In the genomic region with DNA sequence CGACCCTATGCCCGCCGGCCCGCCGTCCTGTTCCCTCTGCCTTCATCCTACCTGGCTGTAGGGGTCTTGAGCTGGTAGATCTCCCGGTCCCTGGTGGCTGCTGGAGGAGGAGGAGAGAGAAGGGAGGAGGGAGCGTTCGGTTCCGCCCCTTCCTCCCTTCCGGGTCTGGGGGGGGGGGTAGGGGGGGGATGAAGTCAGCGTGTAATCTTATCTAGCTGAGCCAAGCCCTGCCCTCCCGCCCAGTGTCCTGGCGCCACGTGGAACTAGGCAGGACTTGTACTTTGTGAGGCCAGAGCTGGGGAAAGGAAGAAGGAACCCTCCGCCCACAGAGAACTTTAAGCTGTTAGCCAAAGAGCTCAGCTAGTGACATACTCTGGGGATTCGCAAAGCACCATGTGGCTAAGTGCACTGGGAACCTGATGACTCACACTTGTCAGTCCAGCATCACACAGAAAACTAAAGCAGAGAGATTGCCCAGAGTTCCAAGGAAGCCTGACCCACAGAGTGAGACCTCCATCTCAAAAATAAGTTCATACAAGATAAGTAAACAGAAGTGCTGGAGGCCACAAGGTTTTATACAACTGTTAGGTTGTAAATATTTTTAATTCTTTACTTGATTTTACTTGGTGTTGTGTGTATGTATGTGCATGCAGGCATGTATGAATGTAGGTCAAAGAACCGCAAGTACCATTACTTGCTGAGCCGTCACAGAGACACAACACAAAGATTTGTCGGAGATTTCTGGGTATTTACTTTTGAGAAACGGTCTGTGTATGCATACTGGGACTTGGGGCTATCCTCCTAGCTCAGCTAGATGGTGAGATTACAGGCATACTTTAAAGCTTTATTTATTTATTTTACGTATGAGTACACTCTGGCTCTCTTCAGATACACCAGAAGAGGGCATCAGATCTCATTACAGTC, we compare ENCODE assay signal across 8 mouse cellular contexts. TPM values are rescaled to one million over a fixed set of nuclear protein-coding genes. Genes with fewer than 3 reads are reported as not detected.
DNase-seq lines count a peak whose midpoint lies in the region; ATAC-seq and TF ChIP-seq lines count a peak whose summit lies in the region.

A gene (minus strand): TSS at position 144 of the 924 bp plus-strand sequence.

- intact Hi-C loops in heart, postnatal 25 days (cut with DNase I): loop anchor here (2.0 kb wide), 1 partner anchor 16 kb away; a partner anchor contains a TSS

- peak in 1 of 3 experiments; percentile 53; a peak in 3 of 6 replicates for TF ChIP-seq CTCF in MEL (IDR thresholded peaks at IDR 0.05 in 2 of 3, conservative IDR thresholded peaks at IDR 0.05 in 1 of 3; ENCODE audit: control insufficient read depth in 1 of 3, insufficient read depth in 1 of 3, low read depth in 2 of 3, low read length in 3 of 3, poor library complexity in 1 of 3, severe bottlenecking in 1 of 3)
- no peak for TF ChIP-seq CTCF in lung, adult 2 months (IDR thresholded peaks at IDR 0.05; ENCODE audit: insufficient read depth, low read length)

- peak; percentile 52 to 92; a peak in 3 of 4 replicates for TF ChIP-seq POLR2A in MEL (IDR thresholded peaks at IDR 0.05; ENCODE audit: control insufficient read depth in 1 of 2, insufficient read depth in 1 of 2, low read depth in 1 of 2, low read length in 2 of 2, poor library complexity in 1 of 2)
- peak; percentile 75; the same call in 1 of the 2 replicates for TF ChIP-seq POLR2A in lung, adult 2 months (IDR thresholded peaks at IDR 0.05; ENCODE audit: borderline replicate concordance, extremely low read depth, low read depth, low read length)

- H3K4me2 ChIP-seq in forebrain, embryonic 15.5 days (replicated peaks): peak within 1 kb of the TSS; percentile 68
- peak within 1 kb of the TSS; percentile 77 for H3K4me2 ChIP-seq in neural tube, embryonic 15.5 days

- H3K9ac ChIP-seq in MEL (ENCODE audit: control insufficient read depth, low read depth, low read length, poor library complexity, severe bottlenecking): peak within 1 kb of the TSS; percentile 84
- H3K9ac ChIP-seq in forebrain, embryonic 15.5 days (replicated peaks): peak within 1 kb of the TSS; percentile 52
- peak within 1 kb of the TSS; percentile 59 for H3K9ac ChIP-seq in neural tube, embryonic 15.5 days (replicated peaks)

- WGBS in forebrain, embryonic 15.5 days: 6% methylated on average over 17 of the region's 21 CpGs
- 2% methylated on average over 21 of the region's 21 CpGs for whole genome bisulfite sequencing in lung, adult 2 months
- WGBS in neural tube, embryonic 15.5 days: 9% methylated on average over 19 of the region's 21 CpGs

- peak within 1 kb of the TSS; percentile 84 to 86 for H3K4me3 ChIP-seq in MEL (ENCODE audit: control insufficient read depth in 1 of 2, insufficient read depth in 1 of 2, low read depth in 2 of 2, low read length in 2 of 2)
- peak within 1 kb of the TSS; percentile 48 for H3K4me3 ChIP-seq in forebrain, embryonic 15.5 days
- H3K4me3 ChIP-seq in lung, adult 2 months (replicated peaks; ENCODE audit: extremely low read depth, low read depth, low read length): peak within 1 kb of the TSS; percentile 88
- H3K4me3 ChIP-seq in neural tube, embryonic 15.5 days (replicated peaks): peak within 1 kb of the TSS; percentile 46

- peaks cover 0 to 2% of the 10 kb centered on the region in 2 experiments; a peak in 2 of 4 replicates for H3K36me3 ChIP-seq in MEL (ENCODE audit: control insufficient read depth in 1 of 2, insufficient read depth in 2 of 2, low read length in 2 of 2)
- no peaks in the 10 kb centered on the region for H3K36me3 ChIP-seq in forebrain, embryonic 15.5 days
- no peaks in the 10 kb centered on the region for H3K36me3 ChIP-seq in neural tube, embryonic 15.5 days

- peaks cover 3 to 9% of the 10 kb centered on the region in 2 experiments; a peak in 2 of 4 replicates for H3K4me1 ChIP-seq in MEL (ENCODE audit: control insufficient read depth in 1 of 2, insufficient read depth in 2 of 2, low read length in 2 of 2)
- H3K4me1 ChIP-seq in forebrain, embryonic 15.5 days: peaks cover 14% of the 10 kb centered on the region
- H3K4me1 ChIP-seq in lung, adult 2 months (ENCODE audit: control insufficient read depth, insufficient read depth, low read length): peaks cover 7% of the 10 kb centered on the region
- H3K4me1 ChIP-seq in neural tube, embryonic 15.5 days: peaks cover 22% of the 10 kb centered on the region

- H3K79me2 ChIP-seq in MEL (ENCODE audit: control insufficient read depth, insufficient read depth, low read length, poor library complexity): peaks cover 5% of the 10 kb centered on the region

- H3K27ac ChIP-seq in MEL (ENCODE audit: control insufficient read depth, low read depth, low read length): peak within 1 kb of the TSS; percentile 93
- H3K27ac ChIP-seq in forebrain, embryonic 15.5 days (replicated peaks): peak within 1 kb of the TSS; percentile 35; the same call in 1 of the 2 replicates
- H3K27ac ChIP-seq in neural tube, embryonic 15.5 days (replicated peaks): peak within 1 kb of the TSS; percentile 74

- peak; percentile 83 for ATAC-seq in forebrain, embryonic 15.5 days (replicated peaks)
- peak; percentile 62 for ATAC-seq in neural tube, embryonic 15.5 days (ENCODE audit: low FRiP score)

- no peaks in the 10 kb centered on the region for H3K27me3 ChIP-seq in MEL (ENCODE audit: control insufficient read depth in 1 of 2, insufficient read depth in 2 of 2, low read length in 2 of 2)
- H3K27me3 ChIP-seq in forebrain, embryonic 15.5 days: no peaks in the 10 kb centered on the region
- H3K27me3 ChIP-seq in neural tube, embryonic 15.5 days (replicated peaks): no peaks in the 10 kb centered on the region

- TF ChIP-seq RAD21 in MEL (IDR thresholded peaks at IDR 0.05; ENCODE audit: low read depth, low read length): peak; percentile 29

- TF ChIP-seq EP300 in MEL (IDR thresholded peaks at IDR 0.05; ENCODE audit: low read depth in 1 of 2, low read length in 2 of 2): peak in 1 of 2 experiments; percentile 65; a peak in 3 of 4 replicates

- peak; percentile 99 for DNase-seq in MEL (ENCODE audit: low read depth, low spot score)
- peak; percentile 78 for DNase-seq in cerebellum, adult 11-12 months
- peak; percentile 93 for DNase-seq in heart, postnatal 25 days (ENCODE audit: low spot score)
- peak; percentile 87 for DNase-seq in layer of hippocampus, adult 11-12 months (ENCODE audit: low spot score)
- DNase-seq in lung, adult 2 months: peak; percentile 81
- peak; percentile 84 for DNase-seq in testis, postnatal 10 days (ENCODE audit: low spot score)

- no peaks in the 10 kb centered on the region for H3K9me3 ChIP-seq in MEL (replicated peaks; ENCODE audit: insufficient read depth, low read length)
- H3K9me3 ChIP-seq in forebrain, embryonic 15.5 days: no peaks in the 10 kb centered on the region
- no peaks in the 10 kb centered on the region for H3K9me3 ChIP-seq in neural tube, embryonic 15.5 days (replicated peaks)

TF ChIP-seq in MEL, 35 proteins besides CTCF, POLR2A, EP300 and RAD21 (continues in another document):
- TF ChIP-seq GABPA (IDR thresholded peaks at IDR 0.05; ENCODE audit: low read depth, low read length): no peak
- peak; percentile 31 for TF ChIP-seq ZC3H11A (IDR thresholded peaks at IDR 0.05; ENCODE audit: low read depth, low read length)
- peak; percentile 98 for TF ChIP-seq ELF1 (IDR thresholded peaks at IDR 0.05; ENCODE audit: low read depth, low read length)
- no peak for TF ChIP-seq MEF2A (IDR thresholded peaks at IDR 0.05; ENCODE audit: extremely low read depth, insufficient replicate concordance, low read depth, low read length, poor library complexity, severe bottlenecking)
- peak; percentile 16; the same call in 1 of the 2 replicates for TF ChIP-seq RCOR1 (IDR thresholded peaks at IDR 0.05; ENCODE audit: low read depth, low read length)
- no peak for TF ChIP-seq POLR2AphosphoS5 (IDR thresholded peaks at IDR 0.05; ENCODE audit: borderline replicate concordance, low read depth, low read length)
- peak; percentile 89 for TF ChIP-seq MAX (IDR thresholded peaks at IDR 0.05; ENCODE audit: low read length)
- TF ChIP-seq BHLHE40 (IDR thresholded peaks at IDR 0.05; ENCODE audit: borderline replicate concordance, low read depth, low read length): no peak
- no peak for TF ChIP-seq UBTF (IDR thresholded peaks at IDR 0.05; ENCODE audit: borderline replicate concordance, insufficient read depth, low read depth, low read length)
- peak; percentile 96 for TF ChIP-seq MXI1 (IDR thresholded peaks at IDR 0.05; ENCODE audit: low read depth, low read length)
- peak; percentile 71 for TF ChIP-seq ZMIZ1 (IDR thresholded peaks at IDR 0.05; ENCODE audit: low read depth, low read length)
- peak; percentile 83 for TF ChIP-seq SIN3A (IDR thresholded peaks at IDR 0.05; ENCODE audit: low read length)
- TF ChIP-seq TCF12 (IDR thresholded peaks at IDR 0.05; ENCODE audit: low read depth, low read length): peak; percentile 71
- peak; percentile 84 for TF ChIP-seq GATA1 (IDR thresholded peaks at IDR 0.05; ENCODE audit: low read depth, low read length)
- TF ChIP-seq ZKSCAN1 (IDR thresholded peaks at IDR 0.05; ENCODE audit: low read depth, low read length): no peak
- TF ChIP-seq POLR2AphosphoS2 (IDR thresholded peaks at IDR 0.05; ENCODE audit: low read length): peak; percentile 80; the same call in 1 of the 2 replicates
- TF ChIP-seq KAT2A (conservative IDR thresholded peaks at IDR 0.05; ENCODE audit: low read depth, low read length): no peak
- peak; percentile 98 for TF ChIP-seq MAZ (IDR thresholded peaks at IDR 0.05; ENCODE audit: low read depth, low read length)
- peak; percentile 91 for TF ChIP-seq ETS1 (IDR thresholded peaks at IDR 0.05; ENCODE audit: low read depth, low read length)
- TF ChIP-seq CHD2 (IDR thresholded peaks at IDR 0.05; ENCODE audit: low read length): no peak
- no peak for TF ChIP-seq CHD1 (IDR thresholded peaks at IDR 0.05; ENCODE audit: low read depth, low read length)
- TF ChIP-seq JUND (IDR thresholded peaks at IDR 0.05; ENCODE audit: low read depth, low read length): peak; percentile 56; the same call in 1 of the 2 replicates
- no peak for TF ChIP-seq MYB (IDR thresholded peaks at IDR 0.05; ENCODE audit: low read depth, low read length)
- TF ChIP-seq NRF1 (IDR thresholded peaks at IDR 0.05; ENCODE audit: insufficient read depth, low read depth, low read length, poor library complexity, severe bottlenecking): 0 out of 2 replicates have a peak, but pooled peaks have one; percentile 3
- no peak for TF ChIP-seq E2F4 (IDR thresholded peaks at IDR 0.05; ENCODE audit: borderline replicate concordance, low read depth, low read length)

RNA-seq across cellular contexts. Expression of the gene that starts here (rescaled TPM):
- total RNA-seq in MEL (2012; rRNA removed): 3.5 and 4.6 TPM in 2 replicates
- 1 to 10 TPM in 1 of 2 experiments, not detected in 1; 8.7 TPM for polyA plus RNA-seq in MEL (2012; ENCODE audit: insufficient read depth in 1 of 2, insufficient read length in 2 of 2, low read depth in 1 of 2, low replicate concordance in 2 of 2, missing spikeins in 1 of 2)
- polyA plus RNA-seq in forebrain, embryonic 15.5 days (2015; fragmentation: Nextera tagmentation; extraction: Ambion mirVana): 1.3 and 1.7 TPM in 2 replicates
- total RNA-seq in heart, postnatal 25 days (2021): 1 to 10 TPM; 7.6 to 9.8 TPM
- 17.1 and 18.1 TPM in 2 replicates for polyA plus RNA-seq in lung, adult 2 months (2012; rRNA removed)
- polyA plus RNA-seq in neural tube, embryonic 15.5 days (2015; fragmentation: Nextera tagmentation; extraction: Ambion mirVana): 1.2 and 2.9 TPM in 2 replicates

Comparison
In these comparisons a context has a peak if more than half of its experiments do, and no peak if none do; other contexts are left out.
1. Peak in every context shown above with its lines: DNase-seq, ATAC-seq, H3K4me3 ChIP-seq and H3K27ac ChIP-seq.
2. H3K27ac ChIP-seq: peak in every context shown above with its lines; median percentile 93 in MEL; 74 in neural tube, embryonic 15.5 days; 35 in forebrain, embryonic 15.5 days.